Mouse (Mus musculus): ENCODE data around the gene Slc22a23.

Gene Slc22a23

GRCm38 (mm10) chr13:34343719-34344375 is 1.1 kb downstream of the Slc22a23 start:
- peak; percentile 65 for DNase-seq (ENCODE audit: low read depth, low spot score)

DNA sequence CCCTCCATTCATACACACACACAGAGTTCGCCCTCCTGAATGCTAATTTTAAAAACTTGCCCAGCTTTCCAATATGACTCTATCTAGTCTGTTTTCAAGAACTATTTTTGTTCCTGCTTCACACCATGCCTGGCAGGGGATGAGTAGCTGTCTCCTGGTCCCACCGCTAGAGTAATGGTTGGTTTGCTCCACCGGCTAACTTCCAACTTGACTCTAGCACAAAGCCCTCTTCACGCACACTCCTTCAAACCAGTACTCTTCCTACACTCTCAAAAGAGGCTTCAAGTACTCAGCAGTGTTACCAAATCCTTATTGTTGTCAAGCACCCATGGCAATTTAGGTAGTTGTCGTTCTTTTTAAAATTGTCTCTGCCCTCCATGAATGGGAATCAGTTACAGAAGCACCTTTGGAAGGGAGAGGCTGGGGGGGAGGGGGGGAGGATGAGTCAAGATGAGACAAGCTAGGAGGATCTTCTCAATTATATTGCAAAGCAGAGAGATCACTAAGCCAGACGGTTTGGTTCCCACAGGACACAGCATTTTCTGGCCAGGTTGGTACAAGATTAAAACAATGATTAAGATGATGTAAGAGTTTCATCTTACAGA is 2.6 kb downstream of the Slc22a23 start:
- peak; percentile 66 for DNase-seq (ENCODE audit: low read depth, low spot score)

GRCm38 (mm10) chr13:34336895-34337294 is 8.1 kb downstream of the Slc22a23 start:
- DNase-seq (ENCODE audit: low read depth, low spot score) = peak; percentile 55

- no peak for DNase-seq (ENCODE audit: low read depth, low spot score)
These were observed 10.1 kb downstream of the Slc22a23 start for GRCm38 (mm10) chr13:34334847-34335246.

DNA sequence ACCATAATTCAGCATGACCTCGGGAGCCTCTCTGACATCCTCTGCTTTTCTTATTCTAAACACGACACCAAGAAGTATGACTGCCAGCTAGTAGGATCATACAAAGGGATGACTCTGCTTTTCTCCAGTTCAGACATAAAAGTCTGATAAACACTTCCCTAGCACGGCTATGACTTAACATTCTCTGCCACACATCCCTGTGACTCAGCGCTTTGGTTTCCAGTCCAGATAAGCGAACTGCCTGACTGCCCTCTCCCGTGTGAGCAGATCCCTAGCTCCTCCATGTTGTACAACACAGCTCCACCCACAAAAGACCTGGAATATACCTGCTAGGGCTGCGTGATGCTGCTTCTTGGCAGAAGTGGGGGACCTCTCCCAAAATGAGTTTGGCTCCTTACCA is 12.2 kb downstream of the Slc22a23 start:
- DNase-seq (ENCODE audit: low read depth, low spot score) = peak; percentile 81

DNA sequence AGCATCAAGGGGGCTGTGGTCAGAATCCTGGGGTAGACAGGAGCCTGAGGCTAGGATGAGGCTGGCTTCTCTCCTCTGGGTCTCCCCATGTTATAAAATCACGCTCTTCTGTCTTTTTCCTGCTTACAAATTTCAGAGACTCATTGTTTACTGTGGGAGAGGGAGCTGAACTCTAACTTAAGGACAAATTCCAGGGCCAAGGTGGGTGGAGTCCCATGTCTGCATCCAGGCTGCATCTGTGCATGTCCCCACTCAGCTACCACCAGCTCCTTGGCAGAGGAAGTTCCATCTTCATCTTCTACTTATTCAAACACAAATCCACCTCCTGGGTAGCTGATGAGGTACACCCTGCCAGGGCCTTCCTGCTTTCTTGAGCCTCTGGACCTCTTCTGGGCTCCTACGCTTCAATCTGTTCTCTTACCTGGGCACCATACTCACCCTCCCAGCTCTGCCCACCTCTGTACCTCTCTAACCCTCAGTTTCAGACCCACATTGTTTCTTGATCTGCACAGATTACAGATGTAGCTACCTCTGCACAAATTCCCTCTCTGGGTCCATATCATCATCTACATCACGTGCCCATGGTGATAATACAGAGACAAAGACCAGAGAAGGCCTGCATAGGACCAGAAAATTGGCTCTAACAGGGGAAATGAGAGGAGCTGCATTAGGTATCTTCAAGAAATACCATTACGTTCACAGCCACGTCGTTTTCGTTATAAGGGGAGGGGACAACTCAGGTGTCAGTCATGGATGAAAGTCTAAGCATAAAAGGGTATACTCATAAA is 13.4 kb downstream of the Slc22a23 start:
- no peak for DNase-seq (ENCODE audit: low read depth, low spot score)

- no peak for DNase-seq (ENCODE audit: low read depth, low spot score)
These were observed 15.4 kb downstream of the Slc22a23 start for GRCm38 (mm10) chr13:34329589-34329988.

DNA sequence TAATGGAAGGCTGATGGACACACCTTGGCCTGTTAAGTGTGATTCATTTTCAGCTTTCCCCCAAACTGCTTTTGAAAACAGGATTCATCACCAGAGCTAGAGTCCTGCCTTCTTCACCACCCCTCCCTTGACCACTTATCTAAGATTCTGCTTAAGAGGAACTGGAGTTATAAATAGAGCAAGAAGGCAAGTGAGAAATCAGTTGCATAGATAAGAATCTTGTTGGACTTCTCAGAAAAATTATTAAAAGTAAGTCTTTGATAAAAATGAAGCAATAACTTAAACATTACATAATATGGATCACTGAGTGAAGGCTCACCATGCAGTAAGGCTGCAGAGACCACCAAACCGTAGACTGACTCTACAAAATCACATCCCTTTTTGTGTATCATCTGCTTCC is 18.0 kb downstream of the Slc22a23 start:
- DNase-seq (ENCODE audit: low read depth, low spot score) = no peak

GRCm38 (mm10) chr13:34323361-34323760 is 21.6 kb downstream of the Slc22a23 start:
- DNase-seq (ENCODE audit: low read depth, low spot score) = no peak

- no peak for DNase-seq (ENCODE audit: low read depth, low spot score)
These were observed 24.5 kb downstream of the Slc22a23 start for GRCm38 (mm10) chr13:34320482-34320881.

GRCm38 (mm10) chr13:34317051-34317450 is 27.9 kb downstream of the Slc22a23 start:
- DNase-seq (ENCODE audit: low read depth, low spot score) = no peak

DNA sequence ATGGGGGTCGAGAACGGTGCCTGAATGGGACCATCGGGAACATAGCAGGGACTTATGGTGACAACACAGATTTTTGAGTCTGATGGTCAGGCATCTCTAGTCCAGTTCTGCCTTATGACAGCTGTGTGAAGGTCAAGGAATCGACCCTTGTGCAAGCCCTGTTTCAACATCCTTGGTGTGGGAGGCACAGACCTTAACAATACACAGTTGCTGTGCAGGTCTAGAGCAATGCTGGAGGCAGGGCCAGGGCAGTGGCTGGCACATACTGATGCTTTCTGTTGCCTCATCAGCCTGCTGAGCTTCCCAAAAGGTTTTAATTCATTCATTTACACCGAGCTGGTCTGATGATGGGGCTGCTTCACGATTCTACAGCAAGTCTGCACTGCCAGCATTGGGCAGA is 28.5 kb downstream of the Slc22a23 start:
- no peak for DNase-seq (ENCODE audit: low read depth, low spot score)

DNA sequence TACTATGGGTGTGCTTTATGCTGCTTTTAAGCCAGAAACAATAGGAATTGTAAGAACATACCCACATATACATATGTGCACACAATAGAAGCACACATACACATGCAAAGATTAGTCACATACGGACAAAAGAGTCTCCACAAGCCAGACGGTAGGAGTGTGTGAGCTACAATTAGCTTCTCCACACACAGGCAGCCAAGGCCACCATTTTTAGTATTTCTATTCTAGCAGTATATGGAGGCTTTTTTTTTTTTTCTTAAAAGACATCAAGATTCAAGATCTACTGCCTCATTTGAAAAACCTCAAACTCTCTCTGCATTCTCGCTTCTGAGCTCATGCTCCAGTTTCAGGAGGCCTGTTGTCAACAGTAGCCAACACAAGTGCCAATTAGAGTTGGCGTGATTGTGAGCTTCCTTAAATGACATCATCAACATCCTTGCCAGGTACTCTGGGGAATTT is 31.9 kb downstream of the Slc22a23 start:
- peak; percentile 90 for DNase-seq (ENCODE audit: low read depth, low spot score)

DNA sequence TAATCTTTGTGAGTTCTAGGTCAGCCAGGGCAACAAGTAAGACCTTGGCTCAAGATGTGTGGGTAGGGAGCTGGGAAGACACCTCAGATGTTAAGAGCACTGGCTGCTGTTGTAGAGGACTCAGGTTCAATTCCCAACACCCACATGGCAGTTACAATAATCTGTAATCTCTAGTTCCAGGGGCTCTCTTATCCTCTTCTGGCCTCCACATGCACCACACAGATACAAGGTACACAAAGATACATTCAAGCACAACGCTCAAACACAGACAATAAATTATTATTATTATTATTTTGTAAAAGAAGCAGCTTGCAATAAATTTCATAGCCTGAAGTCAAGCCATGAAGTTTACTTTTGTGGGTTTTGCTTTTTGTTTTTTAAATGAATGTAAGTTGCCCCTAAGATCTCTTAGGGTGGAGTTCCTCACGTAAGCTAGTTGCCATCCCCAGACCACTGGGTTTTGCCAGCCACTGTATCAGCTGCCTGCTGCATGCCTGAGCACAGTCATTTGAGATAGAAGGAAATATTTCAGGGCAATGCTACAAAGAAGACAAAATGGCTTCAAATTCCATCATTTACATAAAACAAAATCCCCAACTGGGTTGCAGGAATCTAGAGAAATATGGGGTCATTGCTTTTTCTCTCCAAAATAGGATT is 32.5 kb downstream of the Slc22a23 start:
- no peak for DNase-seq (ENCODE audit: low read depth, low spot score)

DNA sequence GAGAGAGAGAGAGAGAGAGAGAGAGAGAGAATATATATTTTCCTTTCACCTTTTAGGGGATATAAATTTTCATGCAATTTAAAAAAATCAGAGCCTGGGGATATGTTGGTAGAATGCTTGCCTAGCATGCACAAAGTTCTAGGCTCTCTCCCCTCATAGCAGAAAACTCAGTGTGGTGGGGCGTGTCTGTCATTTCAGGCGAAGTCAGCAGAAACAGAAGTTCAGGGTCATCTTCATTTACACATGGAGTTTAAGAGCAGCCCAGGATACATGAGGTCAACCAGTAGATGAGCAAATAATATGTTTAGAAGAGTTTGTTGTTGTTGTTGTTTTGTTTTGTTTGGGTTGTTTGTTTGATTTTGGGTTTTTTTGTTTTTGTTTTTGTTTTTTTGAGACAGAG is 33.4 kb downstream of the Slc22a23 start:
- no peak for DNase-seq (ENCODE audit: low read depth, low spot score)

DNA sequence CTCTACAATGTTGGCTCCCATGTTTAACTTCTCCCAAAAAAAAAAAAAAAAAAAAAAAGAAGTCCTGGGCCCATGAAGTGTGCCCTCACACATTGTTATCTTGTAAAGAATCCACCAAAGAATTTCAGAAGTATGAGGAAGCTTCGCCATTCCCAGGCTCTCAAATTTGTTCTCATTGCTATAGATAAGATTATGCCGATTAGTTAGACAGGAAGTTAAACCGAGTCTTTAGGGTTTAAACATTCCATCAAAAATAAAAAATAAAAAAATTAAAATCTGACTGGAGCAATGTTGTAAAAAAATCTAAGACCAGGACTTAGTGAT is 36.4 kb downstream of the Slc22a23 start:
- DNase-seq (ENCODE audit: low read depth, low spot score) = no peak

DNA sequence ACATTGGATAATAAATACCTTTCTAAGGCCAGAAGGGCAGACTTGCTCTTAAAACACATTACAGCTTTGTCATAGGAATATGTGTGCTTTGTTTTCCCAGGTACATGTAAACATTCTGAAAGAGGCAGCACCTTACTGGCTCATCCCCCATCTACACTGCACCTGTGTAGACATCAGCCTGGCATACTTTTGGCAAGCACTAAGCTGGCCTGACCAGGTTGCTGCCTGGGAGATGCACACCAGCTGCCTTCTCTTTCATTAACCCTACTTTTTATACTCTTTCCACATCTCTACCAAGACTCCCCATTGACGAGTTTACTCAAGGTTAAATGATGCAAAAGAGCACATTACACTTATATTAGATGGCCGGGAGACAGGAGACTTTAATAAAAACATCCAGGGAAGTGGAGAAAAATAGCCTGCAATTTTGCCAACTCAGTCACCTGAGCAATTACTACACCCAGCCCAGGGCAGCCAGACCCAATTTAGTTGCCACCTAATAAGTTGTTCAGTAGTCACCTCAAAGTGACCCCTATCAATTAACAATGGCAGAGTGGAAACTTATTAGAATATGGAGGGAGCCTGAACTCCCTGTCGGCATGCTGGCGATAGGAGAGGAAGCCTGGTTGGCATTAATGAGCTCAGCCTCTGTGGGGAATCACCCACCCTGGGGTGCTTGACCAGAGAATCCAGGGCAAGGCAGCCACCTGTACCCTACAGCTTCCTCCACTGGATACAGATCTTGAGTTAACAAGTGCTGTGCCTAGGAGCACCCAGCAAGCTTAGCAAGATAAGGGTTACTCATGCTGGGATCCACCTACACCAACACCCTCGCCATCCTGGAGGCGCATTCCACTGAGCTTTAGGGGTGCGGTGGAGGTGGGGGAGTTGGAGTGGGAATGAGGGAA is 37.0 kb downstream of the Slc22a23 start:
- no peak for DNase-seq (ENCODE audit: low read depth, low spot score)

- no peak for DNase-seq (ENCODE audit: low read depth, low spot score)
These were observed 38.9 kb downstream of the Slc22a23 start for GRCm38 (mm10) chr13:34305964-34306671.

DNA sequence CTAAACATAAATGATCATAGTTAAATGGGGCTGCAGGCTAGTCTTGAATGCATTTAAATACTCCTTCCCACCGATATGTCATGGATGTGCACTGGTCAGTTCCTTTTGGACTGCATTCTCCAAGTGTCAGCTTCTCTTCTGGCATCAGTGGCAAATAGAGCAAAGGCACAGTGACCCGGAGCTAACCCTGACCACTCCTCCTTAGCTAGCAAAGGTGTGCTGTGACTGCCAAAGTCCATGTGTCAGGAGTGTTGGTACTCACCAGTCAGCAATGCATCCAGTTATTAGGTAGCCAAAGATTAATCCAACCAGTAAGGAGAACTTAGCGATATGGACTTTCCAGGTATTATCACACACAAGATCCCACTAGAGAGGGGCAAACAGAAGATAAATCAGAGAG is 40.1 kb downstream of the Slc22a23 start:
- DNase-seq (ENCODE audit: low read depth, low spot score) = no peak

DNA sequence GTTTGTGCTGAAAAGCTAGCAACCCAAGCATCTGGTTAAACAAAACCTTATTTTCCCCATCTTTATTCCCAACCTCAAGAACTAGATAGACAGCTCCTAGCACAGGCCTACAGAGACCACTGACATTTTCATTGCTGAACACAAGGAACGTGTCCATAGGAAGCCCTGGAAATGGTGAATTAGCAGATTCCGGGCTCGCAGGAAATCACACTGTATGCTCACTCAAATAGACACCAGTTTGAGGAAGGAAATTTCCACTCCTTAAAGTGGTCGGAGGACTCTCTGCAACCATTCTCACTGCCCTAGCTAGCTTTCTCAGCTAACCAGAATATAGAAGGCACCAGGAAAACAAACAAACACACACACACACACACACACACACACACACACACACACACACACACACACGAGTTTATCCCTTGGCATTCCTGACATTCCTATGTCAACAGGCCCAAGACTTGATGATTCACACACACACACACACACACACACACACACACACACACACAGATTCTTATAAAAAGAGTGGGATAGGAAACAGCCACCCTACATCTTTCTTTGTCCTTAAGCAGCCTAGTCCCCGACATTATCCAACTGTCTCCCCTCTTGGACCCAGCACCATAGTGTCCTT is 41.5 kb downstream of the Slc22a23 start:
- DNase-seq (ENCODE audit: low read depth, low spot score) = no peak

Measured in brain, adult 2 months (tissue).